Mouse (Mus musculus): ENCODE measurements around the gene Gal3st2b.
"Not testable (repeated sequence)": the region's sequence is repeated elsewhere in the genome, so short reads cannot be mapped to it uniquely, and the experiment has no call there.

Gene Gal3st2b

GRCm38 (mm10) chr1:93986167-93986566 lies 68.1 kb downstream of the Gal3st2b start:
- DNase-seq: no peak

GRCm38 (mm10) chr1:93988786-93989185 lies 70.7 kb downstream of the Gal3st2b start:
- DNase-seq: no peak

GRCm38 (mm10) chr1:93990209-93990608 lies 72.1 kb downstream of the Gal3st2b start, which contains the start of gene Gal3st2c:
Gal3st2c (plus strand) TSS chr1:93990509.
- DNase-seq: not testable (repeated sequence)

- DNase-seq: not testable (repeated sequence)
Observed at GRCm38 (mm10) chr1:93991068-93991467, 73.0 kb downstream of the Gal3st2b start.

- not testable (repeated sequence) for DNase-seq
Observed at GRCm38 (mm10) chr1:93991491-93991890, 73.4 kb downstream of the Gal3st2b start.

All from thymus, adult 18-20 months (tissue).